Mouse (Mus musculus) layer of hippocampus, adult 18-20 months (tissue): ENCODE data around the gene Map2. TPM values are rescaled to one million over a fixed set of nuclear protein-coding genes. Genes with fewer than 3 reads are reported as not detected.

Experiments
- total RNA-seq, 2 experiments: library from RNA; stranded (reverse); gene quantifications; 2 replicates each; pipeline ENCODE4 v1.2.3; 2021

Map2 gene
- total RNA-seq, 2 experiments from 2014 or later = 1,025 to 1,047 TPM

Other genes starting within 250 kb of the Map2 start
- not detected for gene Crygf, start 248.8 kb upstream of the Map2 start, total RNA-seq